Mouse (Mus musculus) R1 (cell line): ENCODE results near the gene Gbp3.
"Not testable (repeated sequence)": the region's sequence is repeated elsewhere in the genome, so short reads cannot be mapped to it uniquely, and the experiment has no call there.

Experiments
- DNase-seq: peaks from one replicate; pipeline ENCODE4 v3.0.0-alpha.2; 2018; ENCODE audit warnings: low read depth, low spot score

Gene Gbp3

GRCm38 (mm10) chr3:142559632-142560228 is at the start of gene Gbp3:
Gene Gbp3, plus strand, starts transcription at chr3:142560026.
- DNase-seq = no peak

GRCm38 (mm10) chr3:142528116-142528515 is 31.7 kb upstream of the Gbp3 start:
- DNase-seq = no peak

GRCm38 (mm10) chr3:142529597-142529996 is 30.2 kb upstream of the Gbp3 start:
- DNase-seq = no peak

- DNase-seq = peak; percentile 33
Observed at GRCm38 (mm10) chr3:142530087-142530953, 29.5 kb upstream of the Gbp3 start, which contains the start of gene Gbp7. Gene Gbp7, plus strand, starts transcription at chr3:142530342.

GRCm38 (mm10) chr3:142531595-142531994 is 28.2 kb upstream of the Gbp3 start:
- no peak for DNase-seq

GRCm38 (mm10) chr3:142533185-142533584 is 26.6 kb upstream of the Gbp3 start:
- no peak for DNase-seq

- DNase-seq = no peak
Observed at GRCm38 (mm10) chr3:142535667-142536066, 24.2 kb upstream of the Gbp3 start.

GRCm38 (mm10) chr3:142541391-142541790 is 18.4 kb upstream of the Gbp3 start:
- peak; percentile 25 for DNase-seq

GRCm38 (mm10) chr3:142542776-142543175 is 17.1 kb upstream of the Gbp3 start:
- not testable (repeated sequence) for DNase-seq

- no peak for DNase-seq
Observed at GRCm38 (mm10) chr3:142546690-142547089, 13.1 kb upstream of the Gbp3 start.

GRCm38 (mm10) chr3:142550052-142550676 is 9.7 kb upstream of the Gbp3 start:
- DNase-seq = no peak

GRCm38 (mm10) chr3:142554601-142555000 is 5.2 kb upstream of the Gbp3 start:
- no peak for DNase-seq

GRCm38 (mm10) chr3:142555623-142556022 is 4.2 kb upstream of the Gbp3 start:
- peak; percentile 5 for DNase-seq

GRCm38 (mm10) chr3:142560296-142560948 is 596 bp downstream of the Gbp3 start:
- DNase-seq = peak; percentile 84

- DNase-seq = no peak
Observed at GRCm38 (mm10) chr3:142561045-142561646, 1.3 kb downstream of the Gbp3 start.

GRCm38 (mm10) chr3:142561666-142562065 is 1.8 kb downstream of the Gbp3 start:
- no peak for DNase-seq

- not testable (repeated sequence) for DNase-seq
Observed at GRCm38 (mm10) chr3:142567490-142567889, 7.7 kb downstream of the Gbp3 start.

- no peak for DNase-seq
Observed at GRCm38 (mm10) chr3:142570738-142571137, 10.9 kb downstream of the Gbp3 start.

GRCm38 (mm10) chr3:142577108-142577507 is 17.3 kb downstream of the Gbp3 start:
- no peak for DNase-seq

- no peak for DNase-seq
Observed at GRCm38 (mm10) chr3:142578342-142578741, 18.5 kb downstream of the Gbp3 start.

GRCm38 (mm10) chr3:142583067-142583466 is 23.2 kb downstream of the Gbp3 start:
- no peak for DNase-seq
